Mouse (Mus musculus) liver, adult 2 months (tissue): Measurements from ENCODE around the gene Igdcc4. TPM values are rescaled to one million over a fixed set of nuclear protein-coding genes. Genes with fewer than 3 reads are reported as not detected.

Experiments used
- DNase-seq: peaks from one replicate; pipeline ENCODE4 v3.0.0-alpha.2; 2011; ENCODE audit warnings: low read depth, low spot score; ENCODE audit errors: extremely low read depth
- H3K27ac ChIP-seq: fragments of 200-500 bp; replicated peaks from 2 replicates; pipeline ENCODE4 v1.5.1; 2012; ENCODE audit warnings: low read depth, mild to moderate bottlenecking, control low read depth, inconsistent platforms, low read length; ENCODE audit not compliant: insufficient read depth
- H3K27me3 ChIP-seq: fragments of 200-500 bp; 2 replicates; pipeline ENCODE4 v1.6.1; 2012; ENCODE audit warnings: mild to moderate bottlenecking, moderate library complexity, low read length, inconsistent platforms; ENCODE audit not compliant: control insufficient read depth, insufficient read depth
- H3K36me3 ChIP-seq: fragments of 200-500 bp; 2 replicates; pipeline ENCODE4 v1.6.1; 2012; ENCODE audit warnings: low read length, inconsistent platforms; ENCODE audit not compliant: control insufficient read depth, insufficient read depth
- H3K4me1 ChIP-seq: fragments of 200-500 bp; 2 replicates; pipeline ENCODE4 v1.6.1; 2011; ENCODE audit warnings: low read length; ENCODE audit not compliant: control insufficient read depth, insufficient read depth
- H3K4me3 ChIP-seq: fragments of 200-500 bp; 2 replicates; pipeline ENCODE4 v1.5.1; 2011; ENCODE audit warnings: low read depth, mild to moderate bottlenecking, control low read depth, low read length, moderate library complexity; ENCODE audit not compliant: insufficient read depth
- H3K79me2 ChIP-seq: fragments of 200-500 bp; 2 replicates; pipeline ENCODE4 v1.6.1; 2012; ENCODE audit warnings: inconsistent platforms, mild to moderate bottlenecking, low read length, moderate library complexity; ENCODE audit not compliant: control insufficient read depth, insufficient read depth
- H3K9ac ChIP-seq: fragments of 200-500 bp; 2 replicates; pipeline ENCODE4 v1.6.1; 2012; ENCODE audit warnings: low read depth, mild to moderate bottlenecking, control low read depth, inconsistent platforms, low read length
- CTCF ChIP-seq: fragments of 200-500 bp; IDR thresholded peaks from 2 replicates; pipeline ENCODE4 v1.5.1; 2011; ENCODE audit warnings: low read depth, low read length, control low read depth
- POLR2A ChIP-seq: fragments of 200-500 bp; IDR thresholded peaks from 2 replicates; pipeline ENCODE4 v1.6.1; 2011; ENCODE audit warnings: low read length, control low read depth; ENCODE audit not compliant: insufficient read depth; ENCODE audit errors: extremely low read depth
- WGBS: fragments of 180-500 bp; shearing (Covaris S2); methylation state at CpG from one replicate; pipeline ENCODE4 v1.1.7; 2018; 5-methylcytosine and 5-hydroxymethylcytosine counted together
- polyA plus RNA-seq: library from polyadenylated mRNA; depleted of rRNA; stranded (reverse); fragments of >200 nt; gene quantifications from 2 replicates; pipeline ENCODE4 v1.2.3, GENCODE M21; 2012; rRNA removed
- total RNA-seq: library from RNA; depleted of rRNA; stranded (reverse); fragments of >200 nt; gene quantifications from 2 replicates; pipeline ENCODE4 v1.2.3, GENCODE M21; 2014; rRNA removed

Gene Igdcc4
- total RNA-seq (0.18 and 0.20 TPM in 2 replicates), polyA plus RNA-seq (0.09 and 0.12 TPM in 2 replicates)

- peak within 1 kb of the TSS; percentile 55 for H3K4me3 ChIP-seq
- H3K27me3 ChIP-seq, result peaks cover 19% of the 10 kb centered on the region
- H3K79me2 ChIP-seq, result no peaks in the 10 kb centered on the region
- peak within 1 kb of the TSS; percentile 41; the same call in 1 of the 2 replicates for H3K9ac ChIP-seq
- no peak for DNase-seq
- 11% methylated on average over 76 of the region's 76 CpGs for WGBS
- 0 out of 2 replicates have a peak, but pooled peaks cover 7% of the 10 kb centered on the region for H3K4me1 ChIP-seq
- H3K27ac ChIP-seq, result no peak within 1 kb of the TSS
- TF ChIP-seq POLR2A (no peak), CTCF (no peak)
- H3K36me3 ChIP-seq, result no peaks in the 10 kb centered on the region
These were observed at the start of gene Igdcc4 for GRCm38 (mm10) chr9:65100991-65101685. Gene Igdcc4, plus strand, starts transcription at chr9:65101486.

GRCm38 (mm10) chr9:65064251-65064650 lies 37.0 kb upstream of the Igdcc4 start:
- Histone ChIP-seq H3K27me3 (no peaks in the 10 kb centered on the region), H3K9ac (no peak overlapping the region), H3K4me1 (no peaks in the 10 kb centered on the region), H3K27ac (no peak overlapping the region), H3K79me2 (no peaks in the 10 kb centered on the region), H3K4me3 (no peak overlapping the region), H3K36me3 (peaks cover 71% of the 10 kb centered on the region)
- no peak for TF ChIP-seq POLR2A
- no peak for TF ChIP-seq CTCF
- DNase-seq, result no peak
- WGBS, result 92% methylated on average over 7 of the region's 7 CpGs

GRCm38 (mm10) chr9:65070587-65070986 lies 30.7 kb upstream of the Igdcc4 start:
- Histone ChIP-seq H3K36me3 (peaks cover 56% of the 10 kb centered on the region), H3K27ac (no peak overlapping the region), H3K4me3 (no peak overlapping the region), H3K79me2 (no peaks in the 10 kb centered on the region), H3K4me1 (no peaks in the 10 kb centered on the region), H3K27me3 (no peaks in the 10 kb centered on the region), H3K9ac (no peak overlapping the region)
- WGBS, result 93% methylated on average over 3 of the region's 3 CpGs
- TF ChIP-seq POLR2A (no peak), CTCF (no peak)
- DNase-seq, result no peak

GRCm38 (mm10) chr9:65073555-65073954 lies 27.7 kb upstream of the Igdcc4 start:
- Histone ChIP-seq H3K4me3 (no peak overlapping the region), H3K27ac (no peak overlapping the region)

GRCm38 (mm10) chr9:65074251-65074650 lies 27.0 kb upstream of the Igdcc4 start:
- H3K9ac ChIP-seq, result no peak overlapping the region
- peaks cover 50% of the 10 kb centered on the region for H3K36me3 ChIP-seq
- H3K4me3 ChIP-seq, result no peak overlapping the region
- no peaks in the 10 kb centered on the region for H3K27me3 ChIP-seq
- H3K27ac ChIP-seq, result no peak overlapping the region
- no peaks in the 10 kb centered on the region for H3K4me1 ChIP-seq
- TF ChIP-seq POLR2A, result no peak
- no peak for TF ChIP-seq CTCF
- WGBS, result 92% methylated on average over 15 of the region's 15 CpGs
- no peak for DNase-seq
- no peaks in the 10 kb centered on the region for H3K79me2 ChIP-seq

More at GRCm38 (mm10) chr9:65073555-65073954, 27.7 kb upstream of the Igdcc4 start:
- no peaks in the 10 kb centered on the region for H3K4me1 ChIP-seq
- H3K9ac ChIP-seq, result no peak overlapping the region
- H3K79me2 ChIP-seq, result no peaks in the 10 kb centered on the region
- no peak for DNase-seq
- H3K36me3 ChIP-seq, result peaks cover 50% of the 10 kb centered on the region
- TF ChIP-seq CTCF (no peak), POLR2A (no peak)
- WGBS, result 93% methylated on average over 9 of the region's 9 CpGs
- H3K27me3 ChIP-seq, result no peaks in the 10 kb centered on the region

- WGBS, result 84% methylated on average over 6 of the region's 6 CpGs
- H3K36me3 ChIP-seq, result peaks cover 51% of the 10 kb centered on the region
These were observed 26.3 kb upstream of the Igdcc4 start for GRCm38 (mm10) chr9:65074855-65075493.

More at GRCm38 (mm10) chr9:65074855-65075493, 26.3 kb upstream of the Igdcc4 start:
- H3K4me1 ChIP-seq, result no peaks in the 10 kb centered on the region
- H3K27me3 ChIP-seq, result no peaks in the 10 kb centered on the region
- peak; percentile 39 for DNase-seq
- no peak overlapping the region for H3K4me3 ChIP-seq
- H3K27ac ChIP-seq, result peak overlapping the region; percentile 51
- no peak overlapping the region for H3K9ac ChIP-seq
- TF ChIP-seq POLR2A (no peak), CTCF (no peak)
- H3K79me2 ChIP-seq, result no peaks in the 10 kb centered on the region
